Mouse (Mus musculus): ENCODE results near the gene Daam1.

Daam1 gene

GRCm38 (mm10) chr12:72011404-72011803 is 180.5 kb downstream of the Daam1 start:
- DNase-seq = no peak

- no peak for DNase-seq
These were observed 181.2 kb downstream of the Daam1 start for GRCm38 (mm10) chr12:72012126-72012525.

GRCm38 (mm10) chr12:72013711-72014354 is 183.0 kb downstream of the Daam1 start:
- no peak for DNase-seq

GRCm38 (mm10) chr12:72014355-72014776 is 183.5 kb downstream of the Daam1 start:
- DNase-seq = no peak

GRCm38 (mm10) chr12:72015296-72015695 is 184.4 kb downstream of the Daam1 start:
- DNase-seq = no peak

GRCm38 (mm10) chr12:72020285-72020684 is 189.4 kb downstream of the Daam1 start:
- DNase-seq = no peak

- peak; percentile 35 to 50 for DNase-seq
These were observed 190.7 kb downstream of the Daam1 start for GRCm38 (mm10) chr12:72021543-72021942.

GRCm38 (mm10) chr12:72022790-72023189 is 191.9 kb downstream of the Daam1 start:
- DNase-seq = no peak

GRCm38 (mm10) chr12:72023572-72023971 is 192.7 kb downstream of the Daam1 start:
- no peak for DNase-seq

- DNase-seq = no peak
These were observed 194.5 kb downstream of the Daam1 start for GRCm38 (mm10) chr12:72025275-72025795.

GRCm38 (mm10) chr12:72031171-72031570 is 200.3 kb downstream of the Daam1 start:
- DNase-seq = peak; percentile 41 to 60

GRCm38 (mm10) chr12:72031794-72032193 is 200.9 kb downstream of the Daam1 start:
- peak; percentile 58 to 73 for DNase-seq

- no peak for DNase-seq
These were observed 205.3 kb downstream of the Daam1 start for GRCm38 (mm10) chr12:72036097-72036661.

- DNase-seq = no peak
These were observed 206.2 kb downstream of the Daam1 start for GRCm38 (mm10) chr12:72037049-72037448.

- no peak for DNase-seq
These were observed 208.0 kb downstream of the Daam1 start for GRCm38 (mm10) chr12:72038866-72039265.

GRCm38 (mm10) chr12:72039501-72039900 is 208.6 kb downstream of the Daam1 start:
- DNase-seq = no peak

- no peak for DNase-seq
These were observed 210.4 kb downstream of the Daam1 start for GRCm38 (mm10) chr12:72041238-72041637.

Data from kidney, postnatal 4 days (tissue).